Mouse (Mus musculus) retina, postnatal 7 days (tissue): ENCODE measurements around the gene Fbxl16.

Experiments used
- DNase-seq: peaks from one replicate; pipeline ENCODE4 v3.0.0-alpha.2; 2012; ENCODE audit warnings: low read depth, low spot score

The Fbxl16 gene

GRCm38 (mm10) chr17:25808789-25809605, at the start of gene Fbxl16:
Gene Fbxl16, plus strand, starts transcription at chr17:25809085.
- peak; percentile 89 for DNase-seq

GRCm38 (mm10) chr17:25760148-25760547, 48.7 kb upstream of the Fbxl16 start:
- no peak for DNase-seq

- DNase-seq = no peak
These were observed 47.3 kb upstream of the Fbxl16 start for GRCm38 (mm10) chr17:25761561-25761970.

GRCm38 (mm10) chr17:25762591-25762990, 46.3 kb upstream of the Fbxl16 start:
- DNase-seq = no peak

- DNase-seq = no peak
These were observed 43.0 kb upstream of the Fbxl16 start for GRCm38 (mm10) chr17:25765886-25766285.

DNA sequence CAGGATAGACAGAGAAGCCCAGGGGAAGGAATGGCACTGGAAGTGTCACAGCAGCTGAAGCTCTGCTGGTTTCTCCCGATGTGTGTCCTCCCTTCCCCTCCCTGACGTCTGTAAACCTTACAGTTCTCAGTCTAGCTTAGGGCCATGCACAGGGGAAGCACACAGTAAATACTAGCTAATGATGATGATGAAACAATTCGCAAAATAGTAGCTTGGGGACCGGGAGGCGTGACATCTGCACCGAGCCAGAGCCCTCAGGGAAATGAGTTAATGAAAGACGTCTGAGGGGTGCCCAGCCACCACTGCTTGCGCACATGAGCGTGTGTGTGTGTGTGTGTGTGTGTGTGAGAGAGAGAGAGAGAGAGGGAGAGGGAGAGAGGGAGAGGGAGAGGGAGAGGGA, 39.6 kb upstream of the Fbxl16 start:
- DNase-seq = no peak

DNA sequence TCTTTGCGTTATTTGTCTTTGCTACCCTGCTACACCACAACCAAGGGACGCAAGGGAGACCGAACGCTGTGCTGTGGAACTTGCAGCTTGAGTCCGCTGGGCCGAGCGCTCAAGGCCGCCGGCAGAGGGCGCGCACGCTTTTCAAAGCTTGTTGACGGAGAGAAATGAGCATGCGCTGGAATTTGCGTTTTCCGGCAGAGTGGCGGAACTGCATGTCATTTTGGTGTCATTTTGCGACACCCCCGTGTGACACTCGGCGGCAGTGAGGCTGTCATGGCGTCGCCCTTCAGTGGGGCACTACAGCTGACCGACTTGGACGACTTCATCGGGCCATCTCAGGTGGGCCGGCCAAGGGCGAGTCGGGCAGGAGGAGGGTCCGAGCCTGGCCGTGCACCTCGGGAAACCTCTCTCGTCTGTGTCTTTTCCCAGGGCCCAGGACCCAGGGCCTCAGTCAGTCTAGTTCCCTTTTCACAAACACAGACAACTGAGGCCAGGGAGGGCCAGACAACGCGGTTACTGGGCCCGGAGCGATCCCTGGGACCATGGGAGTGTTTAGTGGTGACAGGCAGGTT, 35.2 kb upstream of the Fbxl16 start, which contains the start of gene Narfl:
Gene Narfl, plus strand, starts transcription at position 228 of the 572 bp plus-strand sequence.
- peak; percentile 98 for DNase-seq

DNA sequence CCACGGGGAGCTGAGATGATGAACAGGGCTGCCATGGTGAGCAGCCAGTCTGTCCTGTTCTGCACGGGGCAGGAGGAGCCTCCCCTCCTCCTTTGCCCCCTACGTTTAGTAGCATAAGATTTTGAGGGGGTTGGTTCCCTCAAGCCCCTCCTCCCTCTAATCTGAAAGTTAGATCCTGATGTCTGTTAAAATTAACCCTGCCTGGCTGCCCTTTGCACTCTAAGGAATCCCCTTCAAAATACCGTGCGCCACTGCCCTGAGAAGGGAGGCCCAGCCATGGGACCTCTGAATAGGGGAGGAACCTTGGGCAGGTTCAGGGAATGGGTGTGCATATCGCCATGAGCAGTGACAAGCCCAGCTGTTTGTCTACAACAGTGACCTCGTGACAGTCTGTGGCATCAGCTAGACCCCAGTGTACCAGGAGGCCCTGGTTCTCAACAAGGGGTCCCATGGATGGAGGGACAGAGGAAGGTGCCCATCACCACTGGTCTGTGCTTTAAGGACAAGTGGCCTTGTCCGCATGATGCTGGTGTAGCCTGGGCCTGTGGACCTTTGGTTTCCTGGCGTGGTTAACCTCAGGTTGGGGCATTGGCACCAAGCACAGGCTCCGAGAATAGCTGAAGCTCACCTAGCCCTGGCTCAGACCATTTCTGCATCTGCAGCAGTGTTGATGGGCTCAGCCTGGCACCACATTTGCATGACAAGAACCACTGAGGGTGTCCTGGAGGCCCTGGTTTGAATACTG, 33.4 kb upstream of the Fbxl16 start:
- no peak for DNase-seq

GRCm38 (mm10) chr17:25777948-25778347, 30.9 kb upstream of the Fbxl16 start:
- DNase-seq = no peak

DNA sequence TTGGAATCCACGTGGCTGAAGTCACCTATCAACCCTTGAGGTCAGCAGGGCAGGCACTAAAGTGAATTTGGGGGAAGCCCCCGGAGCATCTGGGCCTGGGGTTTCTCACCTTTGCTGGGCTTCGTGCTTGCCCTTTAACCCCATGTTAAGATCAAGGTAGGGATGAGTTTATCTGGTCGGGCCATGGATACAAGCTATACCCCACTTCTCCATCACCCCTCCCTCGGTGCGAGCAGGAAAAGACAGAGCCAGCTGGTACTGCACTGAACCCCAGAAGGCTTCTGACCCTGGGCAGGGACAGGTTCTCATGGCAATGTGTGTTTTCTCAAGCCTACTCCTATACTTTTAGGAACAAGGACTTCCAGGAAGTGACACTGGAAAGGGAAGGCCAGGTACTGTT, 27.5 kb upstream of the Fbxl16 start:
- DNase-seq = no peak

DNA sequence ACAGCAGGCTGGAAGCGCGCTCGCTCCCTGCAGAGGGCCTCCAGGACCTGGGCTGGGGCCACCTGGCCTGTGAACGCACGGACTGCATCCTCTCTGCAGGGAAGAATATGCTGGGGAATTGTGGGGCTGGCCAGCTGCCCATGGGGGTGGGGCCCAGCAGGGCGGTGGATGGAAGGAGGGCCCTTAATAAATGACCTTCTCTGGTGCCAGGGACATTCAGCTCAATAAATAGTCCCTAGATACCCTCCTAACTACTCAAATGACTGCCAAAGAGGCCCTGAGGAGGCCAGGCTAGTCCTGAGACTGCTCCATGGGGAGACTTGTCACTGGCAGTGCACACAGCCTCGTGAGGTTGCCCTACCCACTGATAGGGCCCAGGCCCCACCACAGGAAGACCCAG, 25.8 kb upstream of the Fbxl16 start:
- no peak for DNase-seq

- DNase-seq = no peak
These were observed 24.9 kb upstream of the Fbxl16 start for GRCm38 (mm10) chr17:25783861-25784574.

- DNase-seq = peak; percentile 93
These were observed 23.6 kb upstream of the Fbxl16 start, which contains the start of gene Haghl for GRCm38 (mm10) chr17:25785281-25785745. Gene Haghl, minus strand, starts transcription at chr17:25785673.

DNA sequence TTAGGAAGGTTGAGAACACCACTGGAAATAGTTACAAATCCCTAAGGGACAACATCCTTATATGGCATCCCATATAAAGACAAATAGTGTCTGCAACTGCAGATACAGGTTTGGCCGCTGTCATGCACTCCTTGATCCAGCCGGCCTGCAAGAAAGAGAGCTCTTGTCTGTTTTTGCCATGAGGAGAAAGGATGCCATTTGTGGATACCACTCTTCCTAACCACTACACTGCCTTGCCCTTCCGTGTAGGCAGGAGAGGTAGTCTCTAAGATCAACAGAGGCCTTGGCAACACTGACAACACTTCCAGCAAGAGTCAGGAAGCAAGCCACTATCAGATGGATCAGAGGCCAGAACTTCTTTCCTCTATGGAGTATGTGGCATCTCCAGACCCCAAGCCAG, 22.6 kb upstream of the Fbxl16 start, which contains the start of gene Ccdc78:
Gene Ccdc78, plus strand, starts transcription at position 301 of the 400 bp plus-strand sequence.
- no peak for DNase-seq

GRCm38 (mm10) chr17:25786781-25787504, 21.9 kb upstream of the Fbxl16 start:
- DNase-seq = no peak

DNA sequence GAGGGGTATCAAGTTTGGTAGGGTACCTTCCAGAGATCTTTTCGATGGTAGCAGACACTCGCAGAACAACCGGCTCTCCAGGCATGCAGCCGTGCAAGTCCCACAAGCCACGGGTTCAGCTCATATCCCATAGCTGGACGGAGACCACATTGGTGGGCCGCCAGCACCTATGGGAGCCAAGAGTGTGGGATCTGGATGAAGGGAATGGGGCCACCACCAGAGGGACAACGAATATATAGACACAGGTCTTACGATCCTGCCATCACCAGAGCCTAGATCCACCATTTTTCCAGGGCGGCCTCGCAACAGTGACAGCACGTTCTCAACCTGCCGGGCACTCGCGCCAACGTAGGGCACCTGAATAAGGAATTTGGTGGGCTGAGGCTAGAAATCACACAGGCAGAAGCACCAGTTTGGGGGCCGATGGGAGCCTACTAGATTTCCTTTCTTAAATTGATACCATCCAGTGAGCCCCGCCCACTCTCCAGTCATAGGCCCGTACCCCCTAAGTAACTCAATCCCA, 17.5 kb upstream of the Fbxl16 start:
- DNase-seq = no peak

DNA sequence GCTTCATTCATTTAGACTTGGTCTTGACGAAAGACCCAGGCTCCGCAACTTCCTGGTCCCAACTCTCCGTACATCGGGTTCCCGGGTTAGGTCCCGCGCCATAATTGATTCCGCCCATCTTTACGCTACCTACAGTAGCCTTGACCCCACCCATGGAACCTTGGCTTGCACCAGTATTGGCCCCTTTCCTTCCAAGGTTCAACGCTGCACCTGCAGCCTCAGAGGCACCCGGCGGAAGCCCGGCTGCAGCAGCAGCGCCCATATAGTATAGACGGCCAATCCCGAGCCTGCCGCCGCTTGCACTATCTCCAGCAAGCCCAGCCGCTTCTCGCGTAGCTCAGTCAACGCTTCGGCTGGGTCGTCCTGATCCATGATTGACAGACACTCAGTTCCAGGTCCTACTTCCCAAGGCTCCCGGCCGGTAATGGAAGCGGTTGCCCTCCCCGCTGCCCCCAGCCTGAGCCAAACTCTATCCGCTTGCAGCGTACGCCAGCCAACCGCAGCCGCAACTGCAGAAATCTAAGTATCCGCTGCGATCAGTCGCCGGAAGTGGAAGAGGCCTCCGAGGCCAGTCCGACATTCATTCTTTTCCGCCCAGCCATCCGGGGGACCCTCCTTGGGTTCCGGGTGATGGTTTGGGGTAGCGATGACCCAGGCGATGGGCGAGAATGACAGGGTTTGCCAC, 16.9 kb upstream of the Fbxl16 start:
- DNase-seq = peak; percentile 82

- DNase-seq = no peak
These were observed 16.3 kb upstream of the Fbxl16 start, which contains the start of gene Fam173a for GRCm38 (mm10) chr17:25792615-25793014. Gene Fam173a, minus strand, starts transcription at chr17:25792901.

- DNase-seq = no peak
These were observed 14.7 kb upstream of the Fbxl16 start for GRCm38 (mm10) chr17:25794197-25794596.

- DNase-seq = no peak
These were observed 13.9 kb upstream of the Fbxl16 start for GRCm38 (mm10) chr17:25794998-25795397.
